Mouse (Mus musculus): Measurements from ENCODE around the gene Ncoa1.

- TF ChIP-seq CTCF (IDR thresholded peaks at IDR 0.05; ENCODE audit: low read depth), result no peak
- TF ChIP-seq EP300 (IDR thresholded peaks at IDR 0.05; ENCODE audit: low read depth), result no peak
Measured at GRCm38 (mm10) chr12:4245742-4246141, 231.2 kb downstream of the Ncoa1 start.
